Mouse (Mus musculus) CH12.LX (cell line): ENCODE measurements around the gene Med22.

Experiments used
- CTCF ChIP-seq, 2 experiments: IDR thresholded peaks in 1 of 2; conservative IDR thresholded peaks in 1 of 2; 2 replicates each; pipeline ENCODE4 v1.5.1; 2011 to 2012; ENCODE audit warnings: low read depth in 2 of 2, low read length in 2 of 2, improper control_type of control experiment in 1 of 2, inconsistent platforms in 1 of 2, mild to moderate bottlenecking in 1 of 2, moderate library complexity in 1 of 2
- KAT2A ChIP-seq: IDR thresholded peaks from 2 replicates; pipeline ENCODE4 v1.6.1; 2012; ENCODE audit warnings: low read length, improper control_type of control experiment, inconsistent platforms; ENCODE audit not compliant: insufficient replicate concordance
- MAX ChIP-seq: IDR thresholded peaks from 2 replicates; pipeline ENCODE4 v1.6.1; 2011; ENCODE audit warnings: low read length, improper control_type of control experiment
- MXI1 ChIP-seq: IDR thresholded peaks from 2 replicates; pipeline ENCODE4 v1.6.1; 2011; ENCODE audit warnings: mild to moderate bottlenecking, low read depth, low read length, improper control_type of control experiment
- POLR2A ChIP-seq: IDR thresholded peaks from 2 replicates; pipeline ENCODE4 v1.6.1; 2011; ENCODE audit warnings: low read depth, mild to moderate bottlenecking, improper control_type of control experiment, low read length
- ZC3H11A ChIP-seq: IDR thresholded peaks from 2 replicates; pipeline ENCODE4 v1.6.1; 2012; ENCODE audit warnings: low read depth, mild to moderate bottlenecking, inconsistent platforms, low read length, improper control_type of control experiment

GRCm38 (mm10) chr2:26932473-26933303 is 22.2 kb upstream of the Med22 start:
- TF ChIP-seq MXI1, result no peak; the same call in 1 of the 2 replicates
- TF ChIP-seq ZC3H11A, result no peak
- 0 out of 2 replicates have a peak, but pooled peaks have one; percentile 24 for TF ChIP-seq KAT2A
- TF ChIP-seq MAX, result no peak
- no peak for TF ChIP-seq CTCF (conservative IDR thresholded peaks at IDR 0.05 in 1 of 2, IDR thresholded peaks at IDR 0.05 in 1 of 2; ENCODE audit: low read depth in 2 of 2, low read length in 2 of 2)
- no peak for TF ChIP-seq POLR2A
